Mouse (Mus musculus) CH12.LX (cell line): Measurements from ENCODE around the gene Grik2. TPM values are rescaled to one million over a fixed set of nuclear protein-coding genes. Genes with fewer than 3 reads are reported as not detected.

Experiments
- DNase-seq: peaks from one replicate; pipeline ENCODE4 v3.0.0-alpha.2; 2013; ENCODE audit errors: extremely low read depth
- H3K27ac ChIP-seq: 2 replicates; pipeline ENCODE4 v1.5.1; 2012; ENCODE audit warnings: low read depth, mild to moderate bottlenecking, control low read depth, moderate library complexity; ENCODE audit not compliant: insufficient read depth
- H3K27me3 ChIP-seq: replicated peaks from 2 replicates; pipeline ENCODE3; 2012; ENCODE audit warnings: inconsistent platforms
- H3K36me3 ChIP-seq, 2 experiments: replicated peaks in 1 of 2; 2 replicates each; pipeline versions ENCODE3 to v1.6.1; 2012; ENCODE audit warnings: inconsistent platforms in 1 of 2, low read length in 1 of 2, mild to moderate bottlenecking in 1 of 2, mixed read lengths in 1 of 2, moderate library complexity in 1 of 2; ENCODE audit not compliant: control insufficient read depth in 1 of 2, insufficient read depth in 1 of 2
- H3K4me1 ChIP-seq, 2 experiments: 2 replicates each; pipeline ENCODE4 v1.6.1; 2012; ENCODE audit warnings: inconsistent platforms in 1 of 2, moderate library complexity in 1 of 2; ENCODE audit not compliant: insufficient read depth in 2 of 2, control insufficient read depth in 1 of 2
- H3K4me2 ChIP-seq: 2 replicates; pipeline ENCODE4 v1.6.1; 2012; ENCODE audit warnings: low read depth, mild to moderate bottlenecking, control low read depth; ENCODE audit not compliant: poor library complexity, insufficient read depth, severe bottlenecking
- H3K4me3 ChIP-seq, 3 experiments: fragments of 150-350 bp in 1 of 3; sonication (generic) in 1 of 3; replicated peaks in 1 of 3; 2 replicates each; pipeline versions ENCODE3 to v1.5.1; 2011 to 2012; ENCODE audit warnings: low read depth in 2 of 3, low read length in 2 of 3, mild to moderate bottlenecking in 2 of 3, moderate library complexity in 2 of 3, control low read depth in 1 of 3, improper control_type of control experiment in 1 of 3, inconsistent platforms in 1 of 3, mixed read lengths in 1 of 3; ENCODE audit not compliant: poor library complexity in 1 of 3
- H3K79me2 ChIP-seq: replicated peaks from 2 replicates; pipeline ENCODE4 v1.6.1; 2012; ENCODE audit warnings: mild to moderate bottlenecking, moderate library complexity; ENCODE audit not compliant: control insufficient read depth, poor library complexity, insufficient read depth, severe bottlenecking; ENCODE audit errors: extremely low read depth
- H3K9ac ChIP-seq: 2 replicates; pipeline ENCODE4 v1.6.1; 2012; ENCODE audit warnings: low read depth, mild to moderate bottlenecking, control low read depth, moderate library complexity; ENCODE audit not compliant: insufficient read depth
- H3K9me3 ChIP-seq: replicated peaks from 2 replicates; pipeline ENCODE3; 2012; ENCODE audit warnings: low read length, inconsistent platforms, mixed read lengths
- BHLHE40 ChIP-seq: IDR thresholded peaks from 2 replicates; pipeline ENCODE4 v1.6.1; 2011; ENCODE audit warnings: mild to moderate bottlenecking, low read depth, low read length, improper control_type of control experiment
- CHD2 ChIP-seq: IDR thresholded peaks from 2 replicates; pipeline ENCODE4 v1.6.1; 2011; ENCODE audit warnings: low read length, improper control_type of control experiment
- E2F4 ChIP-seq: IDR thresholded peaks from 2 replicates; pipeline ENCODE4 v1.6.1; 2011; ENCODE audit warnings: low read depth, low read length, improper control_type of control experiment; ENCODE audit not compliant: insufficient replicate concordance
- ELF1 ChIP-seq: IDR thresholded peaks from 2 replicates; pipeline ENCODE4 v1.6.1; 2014; ENCODE audit warnings: low read depth, mild to moderate bottlenecking, inconsistent platforms, low read length, improper control_type of control experiment
- IRF4 ChIP-seq: IDR thresholded peaks from 2 replicates; pipeline ENCODE4 v1.6.1; 2014; ENCODE audit warnings: low read depth, mild to moderate bottlenecking, inconsistent platforms, low read length, improper control_type of control experiment
- JUN ChIP-seq: IDR thresholded peaks from 2 replicates; pipeline ENCODE4 v1.6.1; 2011; ENCODE audit warnings: low read depth, mild to moderate bottlenecking, low read length, improper control_type of control experiment, moderate library complexity; ENCODE audit not compliant: insufficient read depth
- NELFE ChIP-seq: IDR thresholded peaks from 2 replicates; pipeline ENCODE4 v1.6.1; 2011; ENCODE audit warnings: low read depth, low read length, improper control_type of control experiment
- RAD21 ChIP-seq: IDR thresholded peaks from 2 replicates; pipeline ENCODE4 v1.6.1; 2011; ENCODE audit warnings: low read depth, mild to moderate bottlenecking, low read length, improper control_type of control experiment, moderate library complexity
- RCOR1 ChIP-seq: conservative IDR thresholded peaks from 2 replicates; pipeline ENCODE4 v1.6.1; 2012; ENCODE audit warnings: low read depth, mild to moderate bottlenecking, inconsistent platforms, low read length, improper control_type of control experiment
- SMC3 ChIP-seq: IDR thresholded peaks from 2 replicates; pipeline ENCODE4 v1.6.1; 2011; ENCODE audit warnings: low read depth, low read length, improper control_type of control experiment
- TBP ChIP-seq: conservative IDR thresholded peaks from 2 replicates; pipeline ENCODE4 v1.6.1; 2011; ENCODE audit warnings: low read depth, low read length, improper control_type of control experiment
- USF1 ChIP-seq: IDR thresholded peaks from 2 replicates; pipeline ENCODE4 v1.6.1; 2014; ENCODE audit warnings: low read depth, mild to moderate bottlenecking, inconsistent platforms, low read length, improper control_type of control experiment
- ZKSCAN1 ChIP-seq: IDR thresholded peaks from 2 replicates; pipeline ENCODE4 v1.6.1; 2012; ENCODE audit warnings: low read depth, inconsistent platforms, low read length, improper control_type of control experiment, borderline replicate concordance
- ZMIZ1 ChIP-seq: IDR thresholded peaks from 2 replicates; pipeline ENCODE4 v1.6.1; 2012; ENCODE audit warnings: low read depth, mild to moderate bottlenecking, inconsistent platforms, low read length, improper control_type of control experiment
- dilution Hi-C: fragments of 300-500 bp; cut with MboI; formaldehyde crosslinking; loops from 2 replicates; pipeline ENCODE4 v1.14.3; 2020; ENCODE audit warnings: low sequenced_read_pairs; ENCODE audit not compliant: extremely low pct_unique_long_range_greater_than_20kb, extremely low pct_ligation_motif_present
- in situ Hi-C: fragments of 300-500 bp; cut with MboI; formaldehyde crosslinking; loops from 3 replicates; pipeline ENCODE4 v1.14.3; 2019; ENCODE audit warnings: low sequenced_read_pairs, low pct_ligation_motif_present, low pct_unique_long_range_greater_than_20kb, mixed read lengths
- polyA plus RNA-seq: library from polyadenylated mRNA; unstranded; fragments of >175 nt; gene quantifications from 2 replicates; pipeline ENCODE4 v1.2.1, GENCODE M21; 2012; ENCODE audit warnings: low read depth; ENCODE audit not compliant: insufficient read length
- total RNA-seq, 2 experiments: library from RNA; depleted of rRNA; stranded (reverse); fragments of 300-350 nt in 1 of 2; fragments of >200 nt in 1 of 2; gene quantifications; 2 replicates each; pipeline ENCODE4 v1.2.3; 2012 to 2014

Gene Grik2
- total and polyA plus RNA-seq, 3 experiments, result not detected

DNA sequence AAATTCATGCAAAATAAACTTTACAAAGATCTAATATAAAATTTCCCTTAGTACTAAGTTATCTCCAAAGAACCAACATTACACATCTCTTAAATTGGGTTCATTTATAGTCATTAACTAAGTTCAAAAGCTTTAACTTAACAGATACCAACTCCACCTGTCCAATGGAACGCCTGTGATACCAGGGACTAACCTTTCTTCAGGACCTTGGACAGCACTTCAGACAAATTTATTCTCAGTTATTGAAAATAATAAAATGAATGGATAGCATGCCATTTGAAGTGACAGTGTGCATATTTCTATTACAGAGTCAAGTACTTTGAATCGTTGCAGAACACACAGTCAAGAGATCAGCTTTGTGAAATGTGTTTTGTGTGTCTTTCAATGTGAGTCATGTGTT is 3.1 kb downstream of the Grik2 start:
- Histone ChIP-seq H3K9me3 (no peaks in the 10 kb centered on the region), H3K4me3 (no peak overlapping the region), H3K4me1 (no peaks in the 10 kb centered on the region), H3K27ac (no peak overlapping the region), H3K79me2 (no peaks in the 10 kb centered on the region), H3K27me3 (no peaks in the 10 kb centered on the region), H3K4me2 (no peak overlapping the region), H3K9ac (no peak overlapping the region), H3K36me3 (no peaks in the 10 kb centered on the region)
- dilution Hi-C loops, result no loop called here
- DNase-seq, result no peak
- TF ChIP-seq CHD2, result no peak
- no peak for TF ChIP-seq SMC3
- TF ChIP-seq NELFE, result no peak
- TF ChIP-seq E2F4, result no peak
- TF ChIP-seq RAD21, result no peak
- no peak for TF ChIP-seq ZMIZ1
- TF ChIP-seq BHLHE40, result no peak
- TF ChIP-seq ZKSCAN1, result no peak
- no peak for TF ChIP-seq RCOR1
- TF ChIP-seq TBP, result no peak
- TF ChIP-seq, all 38 proteins: peak for 0
- in situ Hi-C loops, result no loop called here

DNA sequence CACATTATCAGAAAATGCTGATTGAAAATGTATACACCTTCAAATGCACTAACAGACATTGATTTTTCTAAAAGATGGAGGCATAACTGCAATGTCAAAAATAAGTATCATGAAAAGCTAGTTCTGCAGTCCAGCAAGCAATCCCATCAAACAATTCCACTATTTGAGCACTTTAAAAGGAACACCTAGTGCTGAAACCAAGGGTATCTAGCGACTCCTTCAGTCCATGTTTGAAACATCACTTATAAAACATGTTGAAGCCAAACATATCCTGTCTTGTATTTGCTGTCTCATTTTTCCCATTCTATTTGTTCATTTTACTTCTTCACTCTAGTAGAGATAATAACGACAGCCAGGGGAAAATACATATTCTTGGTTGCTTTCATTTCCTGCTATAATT is 3.7 kb downstream of the Grik2 start:
- DNase-seq, result no peak
- Histone ChIP-seq H3K27me3 (no peaks in the 10 kb centered on the region), H3K4me3 (no peak overlapping the region), H3K4me2 (no peak overlapping the region), H3K27ac (no peak overlapping the region), H3K36me3 (no peaks in the 10 kb centered on the region), H3K4me1 (no peaks in the 10 kb centered on the region), H3K79me2 (no peaks in the 10 kb centered on the region), H3K9ac (no peak overlapping the region), H3K9me3 (no peaks in the 10 kb centered on the region)
- in situ Hi-C loops (no loop called here), dilution Hi-C loops (no loop called here)
- TF ChIP-seq RAD21 (peak; percentile 15), IRF4 (no peak), ELF1 (no peak), USF1 (no peak), JUN (no peak)
